Mouse (Mus musculus) kidney, embryonic 16.5 days (tissue): ENCODE data around the gene Tead1. TPM values are rescaled to one million over a fixed set of nuclear protein-coding genes. Genes with fewer than 3 reads are reported as not detected.

Experiments
- ATAC-seq: fragments of 200-750 bp; cut with Nextera tagmentation; 2 replicates; pipeline ENCODE4 v1.8.0; 2017; ENCODE audit warnings: moderate TSS enrichment; ENCODE audit not compliant: low FRiP score, low TSS enrichment
- H3K27ac ChIP-seq: fragments of 300-500 bp; sonication (generic); 2 replicates; pipeline ENCODE4 v1.5.1; 2014; ENCODE audit warnings: low read length
- H3K27me3 ChIP-seq: fragments of 300-500 bp; sonication (generic); 2 replicates; pipeline ENCODE4 v1.6.1; 2014; ENCODE audit warnings: low read length, control low read depth, mixed read lengths; ENCODE audit not compliant: insufficient read depth
- H3K36me3 ChIP-seq: fragments of 300-500 bp; sonication (generic); 2 replicates; pipeline ENCODE4 v1.6.1; 2014; ENCODE audit warnings: low read length, control low read depth, mixed read lengths; ENCODE audit not compliant: insufficient read depth
- H3K4me1 ChIP-seq: fragments of 300-500 bp; sonication (generic); 2 replicates; pipeline ENCODE4 v1.6.1; 2014; ENCODE audit warnings: low read length, control low read depth, mixed read lengths; ENCODE audit not compliant: insufficient read depth
- H3K4me2 ChIP-seq: fragments of 300-500 bp; sonication (generic); replicated peaks from 2 replicates; pipeline ENCODE4 v1.6.1; 2014; ENCODE audit warnings: low read depth, low read length
- H3K4me3 ChIP-seq: fragments of 300-500 bp; sonication (generic); 2 replicates; pipeline ENCODE4 v1.5.1; 2014; ENCODE audit warnings: mild to moderate bottlenecking, low read length
- H3K9ac ChIP-seq: fragments of 300-500 bp; sonication (generic); replicated peaks from 2 replicates; pipeline ENCODE4 v1.6.1; 2014; ENCODE audit warnings: low read length
- H3K9me3 ChIP-seq: fragments of 300-500 bp; sonication (generic); 2 replicates; pipeline ENCODE4 v1.6.1; 2016; ENCODE audit warnings: low read length, control low read depth
- WGBS: fragments of 180-500 bp; shearing (Covaris S2); extraction: QIAGEN DNeasy Blood & Tissue Kit; methylation state at CpG from one replicate; pipeline ENCODE4 v1.1.7; 2014; 5-methylcytosine and 5-hydroxymethylcytosine counted together
- polyA plus RNA-seq: library from polyadenylated mRNA; unstranded; fragments of >200 nt; fragmentation: Nextera tagmentation; extraction: Ambion mirVana; gene quantifications from 2 replicates; pipeline ENCODE4 v1.2.1, GENCODE M21; 2015

Gene Tead1
- polyA plus RNA-seq, 1 experiment from 2014 or later: 18.0 TPM

DNA sequence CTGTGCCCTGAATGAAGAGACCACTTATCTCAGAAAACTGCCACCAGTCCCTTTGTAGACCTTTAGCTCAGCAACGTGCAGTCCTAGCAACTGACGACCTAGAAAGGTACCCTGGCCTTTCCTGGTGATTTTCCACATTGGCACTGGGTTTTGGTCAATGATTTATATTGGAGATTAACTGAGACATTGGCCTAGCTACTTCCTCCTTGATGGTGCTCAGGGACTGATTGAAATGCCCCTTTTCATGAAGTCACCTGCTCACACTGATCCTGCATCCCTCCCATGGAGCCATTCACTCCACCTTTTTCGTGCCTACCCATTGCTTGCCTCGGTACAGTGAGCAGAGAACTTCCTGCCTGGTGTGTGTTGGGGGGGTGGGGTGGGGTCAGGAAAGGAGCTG, 151.8 kb downstream of the Tead1 start:
- Histone ChIP-seq H3K27me3 (no peaks in the 10 kb centered on the region), H3K27ac (peak overlapping the region; percentile 91), H3K4me3 (no peak overlapping the region), H3K9me3 (no peaks in the 10 kb centered on the region), H3K4me2 (no peak overlapping the region), H3K36me3 (no peaks in the 10 kb centered on the region), H3K9ac (no peak overlapping the region), H3K4me1 (peaks cover 64% of the 10 kb centered on the region)
- WGBS: 53% methylated on average over 4 of the region's 4 CpGs
- peak; percentile 59 for ATAC-seq

DNA sequence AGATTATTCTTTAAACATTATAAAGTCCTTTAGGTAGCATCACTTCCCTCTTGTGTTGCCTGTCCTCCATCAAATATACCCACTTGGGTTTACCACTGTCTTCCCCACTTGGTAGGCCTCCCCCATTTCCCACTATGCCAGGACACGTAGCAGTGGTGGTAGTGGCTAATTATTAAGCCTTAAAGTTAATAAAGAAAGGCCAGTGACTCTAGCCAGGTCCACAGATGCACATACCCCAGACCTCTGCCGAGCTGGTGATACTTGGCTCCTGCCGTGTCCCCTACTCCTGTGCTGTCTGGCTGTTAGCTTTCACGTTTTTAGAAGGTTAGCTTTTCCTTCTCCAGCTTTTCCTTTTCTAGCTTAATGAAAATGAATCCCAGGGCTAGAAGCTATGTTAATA, 152.3 kb downstream of the Tead1 start:
- Histone ChIP-seq H3K9me3 (no peaks in the 10 kb centered on the region), H3K9ac (peak overlapping the region; percentile 43; the same call in 1 of the 2 replicates), H3K4me2 (0 out of 2 replicates have a peak overlapping the region, but pooled peaks have one; percentile 3), H3K4me1 (peaks cover 59% of the 10 kb centered on the region), H3K27me3 (no peaks in the 10 kb centered on the region), H3K27ac (peak overlapping the region; percentile 91), H3K4me3 (no peak overlapping the region), H3K36me3 (no peaks in the 10 kb centered on the region)
- 58% methylated on average over 4 of the region's 4 CpGs for WGBS
- peak; percentile 85 for ATAC-seq

DNA sequence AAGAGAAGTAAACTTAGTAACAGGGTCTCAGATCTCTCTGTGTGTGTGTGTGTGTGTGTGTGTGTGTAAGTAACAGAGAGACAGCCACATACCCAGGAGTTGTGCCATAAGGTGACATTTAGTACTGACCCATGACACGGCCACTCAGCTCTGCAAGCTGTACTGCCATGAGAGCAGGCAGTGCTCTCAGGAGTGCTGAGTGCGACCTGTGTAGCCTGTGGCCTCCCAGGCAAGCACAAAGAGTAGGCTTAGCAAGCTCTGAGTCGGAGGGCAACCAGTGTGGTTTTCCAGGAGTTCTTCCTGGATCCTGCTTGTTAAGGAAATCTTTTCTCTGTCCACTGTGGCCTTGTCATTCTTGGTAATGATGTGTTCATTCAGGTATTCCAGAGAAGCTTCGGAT, 154.0 kb downstream of the Tead1 start:
- Histone ChIP-seq H3K9ac (no peak overlapping the region), H3K4me3 (no peak overlapping the region), H3K4me1 (peaks cover 42% of the 10 kb centered on the region), H3K9me3 (peaks cover 5% of the 10 kb centered on the region; the same call in 1 of the 2 replicates), H3K4me2 (no peak overlapping the region), H3K27ac (peak overlapping the region; percentile 91), H3K27me3 (no peaks in the 10 kb centered on the region), H3K36me3 (peaks cover 4% of the 10 kb centered on the region; the same call in 1 of the 2 replicates)
- 75% methylated on average over 4 of the region's 4 CpGs for WGBS
- ATAC-seq: no peak

- peaks cover 4% of the 10 kb centered on the region; the same call in 1 of the 2 replicates for H3K36me3 ChIP-seq
- no peak for ATAC-seq
- H3K4me1 ChIP-seq: peaks cover 26% of the 10 kb centered on the region
Observed at GRCm38 (mm10) chr7:112836076-112836475, 157.0 kb downstream of the Tead1 start.

GRCm38 (mm10) chr7:112838131-112838530, 159.0 kb downstream of the Tead1 start:
- 87% methylated on average over 6 of the region's 6 CpGs for WGBS
- no peak overlapping the region for H3K4me2 ChIP-seq

More at GRCm38 (mm10) chr7:112836076-112836475, 157.0 kb downstream of the Tead1 start:
- Histone ChIP-seq H3K9ac (no peak overlapping the region), H3K27me3 (no peaks in the 10 kb centered on the region), H3K9me3 (peaks cover 5% of the 10 kb centered on the region; the same call in 1 of the 2 replicates), H3K4me2 (no peak overlapping the region), H3K27ac (no peak overlapping the region), H3K4me3 (no peak overlapping the region)
- 90% methylated on average over 9 of the region's 9 CpGs for WGBS

DNA sequence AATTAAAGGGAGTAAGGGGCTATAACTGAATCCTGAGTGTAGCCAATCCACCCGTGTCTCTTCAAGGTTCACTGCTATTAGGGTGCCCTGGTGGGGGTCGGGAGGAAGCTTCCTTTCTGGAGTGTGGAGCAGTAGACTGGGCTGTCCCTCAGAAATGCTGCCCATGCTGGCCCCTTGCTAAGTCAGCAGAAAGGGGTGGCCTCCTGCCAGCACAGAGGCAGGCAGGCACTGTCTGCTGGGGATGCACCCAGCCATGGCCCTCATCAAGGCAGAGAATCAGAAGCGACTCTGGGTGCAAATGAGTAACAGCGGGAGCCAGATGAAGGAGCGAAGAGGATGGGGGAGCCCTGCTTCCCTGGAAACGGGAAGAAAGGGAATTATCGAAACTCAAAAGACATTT, 161.2 kb downstream of the Tead1 start:
- Histone ChIP-seq H3K4me2 (no peak overlapping the region), H3K4me3 (no peak overlapping the region), H3K4me1 (peaks cover 9% of the 10 kb centered on the region; the same call in 1 of the 2 replicates), H3K27ac (no peak overlapping the region), H3K36me3 (peaks cover 4% of the 10 kb centered on the region; the same call in 1 of the 2 replicates), H3K9me3 (peaks cover 5% of the 10 kb centered on the region; the same call in 1 of the 2 replicates), H3K9ac (no peak overlapping the region), H3K27me3 (no peaks in the 10 kb centered on the region)
- 50% methylated on average over 7 of the region's 7 CpGs for WGBS
- peak; percentile 42; the same call in 1 of the 2 replicates for ATAC-seq

More at GRCm38 (mm10) chr7:112838131-112838530, 159.0 kb downstream of the Tead1 start:
- Histone ChIP-seq H3K9me3 (peaks cover 5% of the 10 kb centered on the region; the same call in 1 of the 2 replicates), H3K36me3 (peaks cover 4% of the 10 kb centered on the region; the same call in 1 of the 2 replicates), H3K4me3 (no peak overlapping the region), H3K27me3 (no peaks in the 10 kb centered on the region), H3K27ac (no peak overlapping the region), H3K4me1 (peaks cover 18% of the 10 kb centered on the region), H3K9ac (no peak overlapping the region)
- no peak for ATAC-seq

DNA sequence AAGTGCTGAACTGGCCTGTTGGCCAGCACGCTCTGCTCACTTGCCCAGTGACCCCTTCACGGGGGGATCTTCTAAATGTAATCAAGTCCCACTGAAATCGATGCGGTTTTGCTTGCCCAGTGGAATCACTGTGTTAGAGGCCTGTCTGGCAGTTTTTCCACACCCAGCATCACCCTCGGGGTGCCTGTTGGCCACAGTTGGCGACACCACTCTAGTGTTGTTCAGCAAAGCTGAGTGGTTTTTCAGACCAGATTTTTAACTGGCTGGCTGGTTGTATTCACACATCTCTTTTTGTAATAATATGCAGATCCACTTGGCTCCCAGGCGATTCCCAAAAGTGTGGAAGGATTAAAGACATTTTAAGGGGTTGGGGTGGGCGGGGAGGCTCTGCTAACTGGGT, 161.8 kb downstream of the Tead1 start:
- Histone ChIP-seq H3K4me3 (no peak overlapping the region), H3K9ac (no peak overlapping the region), H3K9me3 (peaks cover 5% of the 10 kb centered on the region; the same call in 1 of the 2 replicates), H3K4me1 (peaks cover 9% of the 10 kb centered on the region; the same call in 1 of the 2 replicates), H3K4me2 (no peak overlapping the region), H3K27me3 (no peaks in the 10 kb centered on the region), H3K27ac (no peak overlapping the region), H3K36me3 (peaks cover 4% of the 10 kb centered on the region; the same call in 1 of the 2 replicates)
- WGBS: 52% methylated on average over 8 of the region's 8 CpGs
- ATAC-seq: peak; percentile 31; the same call in 1 of the 2 replicates

DNA sequence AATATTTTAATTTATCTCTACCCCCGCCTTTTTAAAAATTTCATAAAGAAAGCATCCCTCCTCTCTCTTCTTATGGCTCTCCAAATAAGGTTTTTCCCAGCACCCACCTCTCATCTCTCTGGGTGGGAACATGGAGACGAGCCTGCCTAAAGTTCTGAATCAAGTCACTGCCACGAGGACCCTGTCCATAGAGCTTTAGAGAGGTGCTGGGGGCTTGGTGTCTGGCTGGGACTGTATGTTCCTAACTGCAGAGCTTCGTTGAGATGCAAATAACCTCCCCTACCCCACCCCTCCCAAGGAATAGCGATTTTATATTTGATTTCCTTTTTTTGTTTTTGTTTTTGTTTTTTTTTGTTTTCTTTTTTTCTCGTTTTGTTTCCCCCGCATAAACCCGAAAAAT, 162.4 kb downstream of the Tead1 start:
- peaks cover 5% of the 10 kb centered on the region; the same call in 1 of the 2 replicates for H3K9me3 ChIP-seq
- no peak overlapping the region for H3K4me3 ChIP-seq
- H3K27ac ChIP-seq: no peak overlapping the region
- H3K4me2 ChIP-seq: peak overlapping the region; percentile 22; the same call in 1 of the 2 replicates
- no peak overlapping the region for H3K9ac ChIP-seq
- H3K36me3 ChIP-seq: peaks cover 4% of the 10 kb centered on the region; the same call in 1 of the 2 replicates
- H3K27me3 ChIP-seq: no peaks in the 10 kb centered on the region
- no peak for ATAC-seq
- peaks cover 9% of the 10 kb centered on the region; the same call in 1 of the 2 replicates for H3K4me1 ChIP-seq
- 41% methylated on average over 8 of the region's 8 CpGs for WGBS

GRCm38 (mm10) chr7:112841886-112842285, 162.8 kb downstream of the Tead1 start:
- 0 out of 2 replicates have a peak overlapping the region, but pooled peaks have one; percentile 14 for H3K27ac ChIP-seq
- H3K9ac ChIP-seq: no peak overlapping the region
- H3K4me2 ChIP-seq: peak overlapping the region; percentile 22; the same call in 1 of the 2 replicates
- peaks cover 4% of the 10 kb centered on the region; the same call in 1 of the 2 replicates for H3K36me3 ChIP-seq
- H3K4me3 ChIP-seq: no peak overlapping the region
- H3K9me3 ChIP-seq: peaks cover 4% of the 10 kb centered on the region; the same call in 1 of the 2 replicates
- 38% methylated on average over 9 of the region's 9 CpGs for WGBS
- H3K27me3 ChIP-seq: no peaks in the 10 kb centered on the region
- ATAC-seq: no peak
- peaks cover 9% of the 10 kb centered on the region; the same call in 1 of the 2 replicates for H3K4me1 ChIP-seq

DNA sequence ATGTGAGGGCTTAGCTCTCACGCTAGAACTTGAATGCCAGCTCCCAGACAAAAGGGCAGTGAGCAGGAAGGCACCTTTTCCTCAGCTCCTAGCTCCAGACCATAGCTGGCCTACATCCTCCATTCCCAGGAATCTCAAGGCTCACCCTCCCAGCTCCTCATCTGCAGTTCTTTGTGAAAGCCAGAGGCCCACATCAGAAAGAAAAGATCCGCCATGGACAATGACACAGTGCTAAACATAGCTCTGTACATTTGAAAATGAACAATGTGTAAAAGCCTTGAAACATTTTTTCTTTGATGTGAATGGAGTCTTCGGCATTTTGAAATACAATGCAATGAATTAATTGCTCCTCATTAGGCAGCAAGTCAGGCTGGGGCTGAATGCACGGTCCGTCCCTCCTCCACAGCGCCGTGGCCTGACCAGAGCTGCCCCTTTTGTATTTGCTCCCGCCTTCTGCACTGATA, 172.2 kb downstream of the Tead1 start:
- peak overlapping the region; percentile 16; the same call in 1 of the 2 replicates for H3K9ac ChIP-seq
- H3K27me3 ChIP-seq: no peaks in the 10 kb centered on the region
- no peaks in the 10 kb centered on the region for H3K9me3 ChIP-seq
- H3K36me3 ChIP-seq: 0 out of 2 replicates have a peak, but pooled peaks cover 2% of the 10 kb centered on the region
- H3K27ac ChIP-seq: peak overlapping the region; percentile 48
- H3K4me3 ChIP-seq: no peak overlapping the region
- 24% methylated on average over 8 of the region's 8 CpGs for WGBS
- H3K4me2 ChIP-seq: no peak overlapping the region
- no peak for ATAC-seq
- H3K4me1 ChIP-seq: peaks cover 42% of the 10 kb centered on the region
